Mouse (Mus musculus): ENCODE measurements around the gene Ankrd40. TPM values are rescaled to one million over a fixed set of nuclear protein-coding genes. Genes with fewer than 3 reads are reported as not detected.

Gene Ankrd40
- total RNA-seq, 2 experiments from 2014 or later: 274 to 280 TPM

- no peak for DNase-seq
Observed at GRCm38 (mm10) chr11:94322636-94323035, 5.2 kb upstream of the Ankrd40 start.

GRCm38 (mm10) chr11:94323271-94323925, 4.4 kb upstream of the Ankrd40 start:
- DNase-seq: no peak

DNA sequence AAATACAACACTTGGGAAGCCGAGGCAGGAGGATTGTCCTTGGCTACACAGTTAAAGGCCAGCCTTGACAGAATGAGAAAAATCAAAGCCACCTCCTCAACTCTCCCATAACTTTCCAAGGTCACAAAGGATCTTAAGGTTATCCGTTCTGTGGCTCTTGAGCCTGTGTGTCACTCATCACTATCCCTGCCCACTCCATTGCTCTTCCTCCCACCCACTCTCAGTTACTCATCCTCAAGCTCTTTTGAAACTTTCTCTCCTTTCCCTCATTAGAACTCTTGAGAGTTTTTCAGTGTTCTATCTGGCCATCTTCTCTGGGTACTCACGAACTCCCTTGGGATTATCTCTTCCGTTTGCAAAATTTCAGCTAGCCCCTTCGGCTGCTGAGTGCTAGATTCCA, 3.2 kb upstream of the Ankrd40 start:
- DNase-seq: no peak

DNA sequence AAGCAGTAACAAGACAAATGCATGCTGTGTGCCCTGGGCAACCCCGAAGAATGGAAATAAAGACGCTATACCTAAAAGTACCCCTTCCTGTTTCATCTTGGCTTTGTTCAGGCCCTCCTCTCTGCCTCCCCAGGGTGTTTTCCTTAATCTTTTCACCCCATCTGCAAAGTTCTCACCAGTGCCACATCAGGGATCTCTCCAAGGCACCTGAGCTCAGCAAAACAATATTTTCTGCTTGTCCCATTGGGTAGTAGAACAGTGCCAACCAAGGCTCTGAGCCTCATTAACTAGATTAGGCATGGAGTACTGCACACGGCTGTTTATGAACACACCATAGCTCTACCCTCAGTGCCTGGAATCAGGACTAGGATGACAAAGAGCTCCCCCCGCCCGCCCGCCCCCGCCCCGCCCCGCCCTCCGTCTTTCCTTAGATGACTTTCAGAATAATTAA, 815 bp upstream of the Ankrd40 start:
- peak; percentile 15 to 60 for DNase-seq

DNA sequence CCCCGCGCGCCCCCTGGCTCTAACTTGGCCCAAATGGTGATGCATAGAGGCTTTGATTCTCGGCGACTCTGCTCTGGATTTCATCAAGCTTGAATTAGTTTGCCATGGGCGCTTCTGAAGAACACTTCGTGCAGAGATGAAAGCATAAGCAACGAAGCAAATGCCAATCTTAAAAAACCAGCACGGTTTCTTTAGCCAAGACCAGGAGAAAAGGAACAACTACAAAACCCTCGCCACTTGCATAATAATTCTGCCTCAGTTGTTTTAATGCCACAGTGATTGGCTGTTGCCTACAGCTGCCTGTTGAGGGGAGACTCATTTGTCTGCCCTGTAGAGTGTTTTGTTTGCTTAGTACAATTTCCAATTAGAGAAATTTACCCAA, 834 bp downstream of the Ankrd40 start:
- peak in 1 of 2 experiments; percentile 42 for DNase-seq

DNA sequence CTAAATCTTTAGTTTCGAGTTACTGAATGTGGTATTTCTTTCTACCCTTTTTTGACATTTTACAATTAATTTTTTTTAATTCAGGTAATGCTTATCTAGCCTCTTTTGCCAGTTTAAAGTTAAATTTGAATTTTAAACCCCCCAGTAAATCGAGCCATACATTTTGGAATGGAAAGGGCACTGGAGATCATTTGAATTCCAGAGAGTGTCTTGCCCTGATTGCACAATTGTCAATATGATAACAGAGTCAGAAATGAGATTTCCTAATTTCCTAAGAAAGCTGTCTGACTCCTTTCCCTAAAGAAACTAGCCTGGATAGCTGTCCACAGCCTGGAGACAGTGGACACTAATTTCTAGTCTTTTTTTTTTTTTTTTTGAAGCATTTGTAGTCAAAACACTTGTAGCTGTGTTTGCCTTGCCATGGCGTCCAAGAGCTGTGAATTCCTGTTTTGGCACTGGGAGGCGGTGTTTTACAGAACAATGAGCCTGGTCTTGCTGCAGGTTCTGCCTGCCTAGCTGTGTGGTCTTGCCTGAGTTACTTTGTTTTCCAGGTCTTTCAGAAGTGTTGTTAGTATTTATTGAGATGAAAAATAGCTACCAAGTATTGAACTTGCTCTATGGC, 1.6 kb downstream of the Ankrd40 start:
- DNase-seq: peak; percentile 55 to 65

GRCm38 (mm10) chr11:94330211-94330610, 2.4 kb downstream of the Ankrd40 start:
- DNase-seq: no peak

DNA sequence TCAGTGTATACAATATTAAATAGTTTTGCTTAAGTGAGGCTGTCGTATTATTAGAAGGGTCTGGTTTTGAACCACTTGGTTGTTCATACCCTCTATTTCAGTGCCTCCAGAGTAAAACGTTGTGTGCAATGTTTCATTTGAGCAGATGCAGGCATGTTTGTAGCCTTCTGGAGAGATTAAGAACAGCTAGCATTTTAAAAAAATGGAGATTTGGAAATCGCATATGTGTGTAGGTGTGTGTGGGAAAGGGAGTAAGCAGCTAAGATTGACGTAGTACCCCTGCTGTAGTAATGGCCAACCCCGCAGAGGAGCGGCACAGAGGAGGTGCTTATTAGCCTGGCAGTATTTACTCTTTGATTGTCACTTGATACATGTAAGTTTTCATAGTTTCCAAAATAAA, 4.9 kb downstream of the Ankrd40 start:
- DNase-seq: no peak

GRCm38 (mm10) chr11:94334386-94334968, 6.7 kb downstream of the Ankrd40 start:
- DNase-seq: no peak

DNA sequence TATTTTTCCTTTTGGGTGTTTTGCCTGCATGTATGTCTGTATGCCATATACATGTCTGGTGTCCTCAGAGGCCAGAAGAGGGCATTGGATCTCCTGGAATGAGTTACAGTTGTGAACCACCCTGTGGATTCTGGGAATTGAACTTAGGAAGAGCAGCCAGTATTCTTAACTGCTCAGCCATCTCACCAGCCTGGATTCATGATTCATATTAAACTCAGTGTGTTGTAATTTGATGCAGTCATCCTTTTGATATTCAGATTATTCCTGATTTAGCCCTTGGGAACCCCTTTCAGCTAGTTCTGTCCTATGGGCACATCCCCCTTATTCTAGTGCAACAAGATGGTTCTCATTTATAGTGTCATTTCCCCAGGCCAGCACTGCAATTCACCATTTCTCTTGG, 8.8 kb downstream of the Ankrd40 start:
- DNase-seq: no peak

DNA sequence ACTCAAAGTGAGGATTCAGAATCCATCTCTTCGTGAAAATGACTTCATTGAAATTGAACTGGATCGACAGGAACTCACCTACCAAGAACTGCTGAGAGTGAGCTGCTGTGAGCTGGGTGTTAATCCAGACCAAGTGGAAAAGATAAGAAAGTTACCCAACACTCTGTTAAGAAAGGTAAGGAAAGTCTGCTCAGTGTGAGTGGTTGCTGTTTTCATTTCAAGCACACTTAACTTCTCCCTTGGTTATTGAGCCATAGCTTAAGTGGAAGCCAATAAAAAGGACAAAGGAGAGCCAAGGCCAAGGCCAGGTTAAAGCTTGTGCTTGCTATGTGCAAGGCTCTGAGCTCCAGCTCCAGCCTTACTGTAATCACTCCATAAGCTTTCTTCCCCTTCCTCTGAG, 10.5 kb downstream of the Ankrd40 start:
- no peak for DNase-seq

DNA sequence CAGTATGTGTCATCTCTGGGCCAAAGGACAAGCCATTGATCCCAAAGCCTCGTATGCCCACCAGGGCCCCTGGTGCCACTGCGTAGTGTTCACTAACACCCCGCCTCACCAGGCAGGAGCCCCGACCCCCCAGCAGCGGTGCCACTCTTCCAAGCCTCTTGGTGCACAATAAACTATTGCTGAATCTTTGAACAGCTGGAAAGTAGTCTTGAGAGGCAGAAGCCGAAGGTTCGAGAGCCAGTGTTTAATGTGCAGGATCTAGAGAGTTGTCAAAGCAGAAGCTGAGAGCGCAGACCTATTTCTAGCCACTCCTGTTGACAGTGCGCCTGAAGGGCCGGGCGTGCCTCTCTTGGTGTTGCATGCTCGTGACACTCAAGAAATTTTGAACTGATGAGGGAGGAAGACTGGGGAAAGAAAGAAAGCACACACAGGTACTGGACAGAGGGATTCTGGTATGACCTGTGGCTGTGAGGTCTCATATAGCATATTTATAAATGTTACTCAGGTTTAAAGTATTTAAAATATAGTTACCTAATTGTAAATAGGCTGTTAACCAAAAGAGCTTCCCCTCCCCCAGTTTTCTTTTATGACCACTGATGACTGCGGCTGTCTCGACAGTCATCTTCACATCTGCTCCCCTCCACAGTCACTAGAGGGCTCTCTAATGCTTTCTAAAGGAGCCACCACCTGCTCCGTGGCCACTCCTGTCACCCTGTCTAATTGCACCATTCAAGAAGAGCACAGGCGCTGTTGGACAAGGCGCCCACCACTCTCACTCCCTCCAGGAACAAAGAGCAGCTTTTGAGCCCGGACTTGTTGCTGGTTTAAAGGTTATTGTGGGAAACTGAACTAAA, 12.2 kb downstream of the Ankrd40 start:
- peak; percentile 42 to 56 for DNase-seq

DNA sequence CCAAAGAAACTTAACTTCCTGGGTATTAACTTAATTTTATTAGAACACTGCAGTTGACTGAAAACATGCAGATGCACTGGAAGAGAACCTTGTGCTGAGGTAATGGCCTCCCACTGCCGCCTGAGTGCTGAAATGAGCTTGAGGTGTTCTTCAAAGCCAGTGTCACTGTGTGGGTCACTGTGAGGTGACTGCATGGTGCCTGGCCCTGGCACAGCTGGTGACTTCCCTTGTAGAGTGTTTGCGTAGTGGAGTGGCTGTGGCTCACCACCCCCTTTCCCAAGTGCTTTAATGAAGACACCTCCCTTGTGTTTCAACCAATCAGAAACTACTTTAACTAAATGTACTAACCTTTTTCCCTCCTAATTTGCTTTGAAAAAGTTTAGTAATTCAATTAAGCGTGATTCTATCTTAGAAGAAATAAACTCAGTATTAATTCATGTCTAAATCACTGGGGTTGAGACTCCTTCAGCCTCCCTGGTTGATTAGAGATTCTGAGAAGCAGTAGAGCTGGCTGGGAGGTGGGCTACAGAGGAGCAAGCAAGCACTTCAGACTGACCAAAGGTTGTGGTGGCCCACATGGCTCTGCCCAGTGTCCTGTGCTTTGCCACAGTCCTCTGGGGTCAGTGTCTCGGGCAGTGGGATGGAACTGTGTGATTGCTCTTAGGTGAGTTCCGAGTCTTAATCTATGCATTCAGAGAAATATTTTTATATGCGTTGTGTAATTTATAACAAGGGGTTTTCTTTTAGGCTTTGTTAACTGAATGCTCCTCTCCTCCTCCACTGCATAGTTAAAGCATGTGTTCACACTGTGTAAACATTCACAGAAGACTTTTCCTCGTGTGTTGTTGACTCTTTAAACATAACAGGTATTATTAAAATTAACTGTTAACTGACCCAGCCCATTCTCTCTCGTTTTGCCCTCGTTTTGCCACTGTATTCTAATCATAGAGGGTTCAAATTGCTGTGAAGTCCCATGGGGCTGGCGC, 13.4 kb downstream of the Ankrd40 start:
- no peak for DNase-seq

DNA sequence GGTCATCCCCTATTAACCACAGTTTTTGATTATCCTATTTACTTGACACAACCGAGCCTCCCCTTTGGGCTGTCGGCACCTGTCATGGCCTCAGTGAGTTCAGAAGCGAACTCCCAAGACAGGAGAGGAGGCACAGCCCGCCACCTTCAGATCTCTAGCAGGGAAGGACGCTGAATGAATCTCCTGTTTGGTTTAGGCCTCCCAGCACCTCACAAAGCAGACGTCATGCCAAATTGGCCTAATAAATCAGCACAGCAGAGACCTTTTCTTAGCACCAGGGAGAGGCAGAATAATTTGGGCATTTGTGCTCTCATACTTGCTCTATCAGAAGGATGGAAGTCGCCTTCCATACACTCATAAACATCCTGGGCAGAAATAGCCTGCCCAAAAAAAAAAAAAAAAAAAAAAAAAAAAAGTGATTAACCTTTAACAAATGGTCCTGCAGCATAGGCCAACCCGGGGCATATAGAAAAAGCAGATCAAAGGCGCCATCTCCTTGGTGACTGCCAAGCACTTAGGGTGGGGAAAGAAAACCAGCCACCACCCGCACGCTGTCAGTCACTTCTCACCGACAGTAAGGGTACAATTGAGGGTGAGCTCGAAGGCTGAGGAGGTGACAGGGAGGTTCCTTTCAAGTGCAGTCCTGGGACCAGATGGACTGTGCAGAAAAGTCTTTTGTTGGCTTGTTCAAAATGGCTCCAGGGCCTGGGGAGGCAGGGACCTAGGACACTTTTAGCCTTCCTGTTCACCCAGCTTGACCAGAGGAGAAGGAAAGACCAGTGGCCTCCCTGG, 14.5 kb downstream of the Ankrd40 start:
- no peak for DNase-seq

DNA sequence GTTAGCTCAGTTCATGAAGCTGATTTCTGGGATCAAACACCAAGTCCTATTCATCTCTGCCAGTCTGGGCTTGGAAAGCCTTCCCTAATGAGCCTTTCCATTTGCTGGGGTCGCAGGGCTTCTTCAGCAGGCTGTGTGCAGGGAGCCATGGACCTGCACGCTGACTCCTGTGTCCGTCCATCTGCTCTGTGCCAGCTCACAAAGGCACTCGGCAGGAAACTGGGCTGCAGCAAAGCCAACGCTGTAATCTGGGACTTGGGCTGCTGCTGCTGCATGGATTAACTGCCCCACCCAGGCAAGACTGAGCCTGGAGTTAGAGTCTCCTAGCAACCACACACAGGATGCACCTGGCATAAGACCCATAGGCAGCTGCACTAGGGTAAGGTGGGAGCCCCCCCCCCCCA, 16.2 kb downstream of the Ankrd40 start:
- no peak for DNase-seq

DNA sequence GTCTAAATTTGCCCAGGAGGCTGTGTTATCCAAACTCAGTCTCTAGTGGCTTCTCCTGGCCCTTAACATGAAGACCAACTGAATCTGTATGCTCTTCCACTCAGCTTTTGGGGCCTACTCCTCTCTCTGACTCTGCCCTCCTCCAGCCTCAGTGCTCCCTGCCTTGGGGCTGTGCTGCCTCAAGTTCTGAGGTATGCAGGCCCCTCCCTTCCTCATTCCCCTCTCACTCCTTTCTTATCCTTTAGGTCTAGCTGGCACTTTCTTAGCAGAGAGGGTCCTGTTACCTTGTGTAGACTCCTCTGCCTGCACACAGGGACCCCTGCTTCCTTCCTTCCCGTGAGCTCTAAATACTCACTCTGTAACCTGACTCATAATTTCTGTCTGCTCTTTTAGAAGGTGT, 16.7 kb downstream of the Ankrd40 start:
- no peak for DNase-seq

GRCm38 (mm10) chr11:94345926-94346325, 18.1 kb downstream of the Ankrd40 start:
- no peak for DNase-seq

GRCm38 (mm10) chr11:94346611-94347010, 18.8 kb downstream of the Ankrd40 start:
- peak in 1 of 2 experiments; percentile 30 for DNase-seq

DNA sequence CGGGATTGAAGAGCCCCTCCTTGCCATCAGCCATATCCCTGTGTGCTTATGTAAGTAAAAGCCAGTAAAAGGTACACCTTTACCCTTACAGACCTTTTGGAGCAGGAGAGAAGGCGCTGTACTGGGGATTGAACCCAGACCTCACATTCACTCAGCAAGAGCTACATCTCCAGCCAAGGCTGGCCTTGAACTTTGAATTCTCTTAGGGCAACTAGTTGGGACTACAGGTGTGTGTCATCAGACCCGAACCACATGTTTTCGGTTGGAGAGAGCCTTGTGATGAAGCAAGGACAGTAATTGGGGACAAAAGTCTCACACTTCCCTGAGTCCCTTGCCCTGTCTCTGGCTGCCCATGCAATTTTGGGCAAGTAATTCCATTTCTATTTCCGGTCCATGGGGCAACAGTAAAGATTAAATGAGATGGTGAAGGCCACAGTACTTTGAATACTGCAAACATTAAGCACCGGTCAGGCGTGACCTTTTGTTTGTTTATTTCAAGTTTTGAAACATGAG, 19.3 kb downstream of the Ankrd40 start:
- no peak for DNase-seq

DNA sequence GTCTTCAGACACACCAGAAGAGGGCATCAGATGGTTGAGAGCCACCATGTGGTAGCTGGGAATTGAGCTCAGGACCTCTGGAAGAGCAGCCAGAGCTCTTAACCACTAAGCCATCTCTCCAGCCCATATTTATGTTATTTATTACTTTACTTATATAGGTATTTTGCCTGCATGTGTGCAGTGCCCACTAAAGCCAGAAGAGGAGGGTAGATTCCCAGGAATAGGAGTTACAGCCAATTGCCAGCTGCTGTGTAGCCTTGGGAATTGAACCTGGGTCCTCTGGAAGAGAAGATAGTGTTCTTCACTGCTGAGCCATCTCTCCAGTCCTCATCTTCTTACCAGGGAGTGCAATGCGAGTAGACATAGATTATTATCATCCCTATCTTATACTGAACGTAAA, 22.0 kb downstream of the Ankrd40 start:
- DNase-seq: no peak

All from heart, adult 18-20 months (tissue).